Mouse (Mus musculus) midbrain, embryonic 11.5 days (tissue): ENCODE results near the gene Nkiras2. TPM values are rescaled to one million over a fixed set of nuclear protein-coding genes. Genes with fewer than 3 reads are reported as not detected.
"Not testable (repeated sequence)": the region's sequence is repeated elsewhere in the genome, so short reads cannot be mapped to it uniquely, and the experiment has no call there.

ENCODE experiments used
- ATAC-seq: fragments of 200-750 bp; cut with Nextera tagmentation; 2 replicates; pipeline ENCODE4 v1.8.0; 2017; ENCODE audit warnings: moderate TSS enrichment, moderate library complexity; ENCODE audit not compliant: low FRiP score
- DNase-seq: peaks from one replicate; pipeline ENCODE4 v3.0.0; 2015; ENCODE audit warnings: low spot score; ENCODE audit errors: missing footprints
- H3K27ac ChIP-seq: fragments of 300-500 bp; sonication (generic); 2 replicates; pipeline ENCODE4 v1.5.1; 2014; ENCODE audit warnings: low read depth, low read length
- H3K27me3 ChIP-seq: fragments of 300-500 bp; sonication (generic); 2 replicates; pipeline ENCODE4 v1.6.1; 2014; ENCODE audit warnings: mild to moderate bottlenecking, low read length, moderate library complexity, mixed read lengths; ENCODE audit not compliant: control insufficient read depth, insufficient read depth
- H3K36me3 ChIP-seq: fragments of 300-500 bp; sonication (generic); 2 replicates; pipeline ENCODE4 v1.6.1; 2014; ENCODE audit warnings: mild to moderate bottlenecking, low read length, moderate library complexity, mixed read lengths; ENCODE audit not compliant: control insufficient read depth, insufficient read depth
- H3K4me1 ChIP-seq: fragments of 300-500 bp; sonication (generic); 2 replicates; pipeline ENCODE4 v1.6.1; 2014; ENCODE audit warnings: low read length; ENCODE audit not compliant: control insufficient read depth, insufficient read depth
- H3K4me2 ChIP-seq: fragments of 300-500 bp; sonication (generic); 2 replicates; pipeline ENCODE4 v1.6.1; 2014; ENCODE audit warnings: mild to moderate bottlenecking, moderate library complexity
- H3K4me3 ChIP-seq: fragments of 300-500 bp; sonication (generic); 2 replicates; pipeline ENCODE4 v1.5.1; 2014; ENCODE audit warnings: low read depth, low read length
- H3K9ac ChIP-seq: fragments of 300-500 bp; sonication (generic); 2 replicates; pipeline ENCODE4 v1.6.1; 2014; ENCODE audit warnings: low read length
- H3K9me3 ChIP-seq: fragments of 300-500 bp; sonication (generic); 2 replicates; pipeline ENCODE4 v1.6.1; 2016; ENCODE audit warnings: low read length; ENCODE audit not compliant: control insufficient read depth
- WGBS: fragments of 180-500 bp; shearing (Covaris S2); extraction: QIAGEN DNeasy Blood & Tissue Kit; methylation state at CpG from one replicate; pipeline ENCODE4 v1.1.7; 2014; 5-methylcytosine and 5-hydroxymethylcytosine counted together
- polyA plus RNA-seq: library from polyadenylated mRNA; unstranded; fragments of >200 nt; fragmentation: Nextera tagmentation; extraction: Ambion mirVana; gene quantifications from 2 replicates; pipeline ENCODE4 v1.2.1, GENCODE M21; 2014

The Nkiras2 gene
- polyA plus RNA-seq, 1 experiment from 2014 or later, result 110 TPM

GRCm38 (mm10) chr11:100577852-100578599 is 41.0 kb upstream of the Nkiras2 start:
- Histone ChIP-seq H3K36me3 (peaks cover 16% of the 10 kb centered on the region), H3K27me3 (no peaks in the 10 kb centered on the region), H3K4me2 (no peak overlapping the region), H3K27ac (no peak overlapping the region), H3K9ac (no peak overlapping the region), H3K4me1 (peaks cover 11% of the 10 kb centered on the region), H3K9me3 (no peaks in the 10 kb centered on the region), H3K4me3 (no peak overlapping the region)
- DNase-seq (no peak), ATAC-seq (no peak)
- WGBS, result 84% methylated on average over 8 of the region's 8 CpGs

GRCm38 (mm10) chr11:100579116-100579799 is 39.8 kb upstream of the Nkiras2 start:
- Histone ChIP-seq H3K4me2 (no peak overlapping the region), H3K36me3 (peaks cover 25% of the 10 kb centered on the region), H3K9ac (no peak overlapping the region), H3K9me3 (no peaks in the 10 kb centered on the region), H3K27me3 (no peaks in the 10 kb centered on the region), H3K27ac (no peak overlapping the region), H3K4me3 (no peak overlapping the region), H3K4me1 (peaks cover 11% of the 10 kb centered on the region)
- 95% methylated on average over 9 of the region's 9 CpGs for WGBS
- no peak for ATAC-seq
- DNase-seq, result no peak

DNA sequence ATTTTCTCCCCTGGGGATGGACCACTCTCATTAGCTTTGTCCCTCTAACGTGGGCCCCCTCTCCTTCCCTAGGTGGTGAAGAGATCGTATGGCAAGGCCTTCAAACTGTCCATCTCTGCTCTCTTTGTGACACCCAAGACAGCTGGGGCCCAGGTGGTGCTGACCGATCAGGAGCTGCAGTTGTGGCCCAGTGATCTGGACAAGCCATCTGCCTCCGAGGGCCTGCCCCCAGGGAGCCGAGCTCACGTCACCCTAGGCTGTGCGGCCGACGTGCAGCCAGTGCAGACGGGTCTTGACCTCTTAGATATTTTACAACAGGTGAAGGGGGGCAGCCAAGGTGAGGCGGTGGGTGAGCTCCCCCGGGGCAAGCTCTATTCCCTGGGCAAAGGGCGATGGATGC is 38.8 kb upstream of the Nkiras2 start:
- Histone ChIP-seq H3K4me3 (no peak overlapping the region), H3K9me3 (no peaks in the 10 kb centered on the region), H3K27me3 (no peaks in the 10 kb centered on the region), H3K4me2 (no peak overlapping the region), H3K4me1 (peaks cover 5% of the 10 kb centered on the region), H3K36me3 (peaks cover 33% of the 10 kb centered on the region), H3K9ac (no peak overlapping the region), H3K27ac (no peak overlapping the region)
- no peak for DNase-seq
- ATAC-seq, result no peak
- WGBS, result 92% methylated on average over 13 of the region's 13 CpGs

DNA sequence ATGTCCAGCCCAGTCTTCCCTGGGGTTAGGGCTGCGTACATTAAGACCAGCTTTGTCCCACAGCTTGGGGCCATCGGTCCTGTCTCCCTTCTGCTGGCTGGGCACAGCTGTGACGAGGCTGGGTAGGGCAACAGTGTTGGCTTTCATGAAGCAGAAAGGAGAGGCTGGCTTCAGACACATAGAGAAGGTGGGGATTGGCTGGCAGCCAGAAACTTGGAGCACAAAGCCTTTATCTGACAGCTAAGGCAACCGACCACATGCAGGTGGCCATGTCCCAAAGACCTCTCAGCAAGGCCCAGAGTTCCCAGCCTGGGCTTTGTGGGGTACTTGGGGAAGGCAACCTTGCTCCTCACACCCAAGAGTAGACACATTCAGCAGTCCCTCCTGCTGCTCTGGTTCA is 37.3 kb upstream of the Nkiras2 start:
- WGBS, result 96% methylated on average over 4 of the region's 4 CpGs
- no peak for DNase-seq
- peaks cover 39% of the 10 kb centered on the region for H3K36me3 ChIP-seq
- no peaks in the 10 kb centered on the region for H3K4me1 ChIP-seq
- H3K27me3 ChIP-seq, result no peaks in the 10 kb centered on the region
- no peak overlapping the region for H3K27ac ChIP-seq
- H3K9ac ChIP-seq, result no peak overlapping the region
- H3K9me3 ChIP-seq, result no peaks in the 10 kb centered on the region
- no peak overlapping the region for H3K4me3 ChIP-seq
- no peak overlapping the region for H3K4me2 ChIP-seq
- ATAC-seq, result no peak

DNA sequence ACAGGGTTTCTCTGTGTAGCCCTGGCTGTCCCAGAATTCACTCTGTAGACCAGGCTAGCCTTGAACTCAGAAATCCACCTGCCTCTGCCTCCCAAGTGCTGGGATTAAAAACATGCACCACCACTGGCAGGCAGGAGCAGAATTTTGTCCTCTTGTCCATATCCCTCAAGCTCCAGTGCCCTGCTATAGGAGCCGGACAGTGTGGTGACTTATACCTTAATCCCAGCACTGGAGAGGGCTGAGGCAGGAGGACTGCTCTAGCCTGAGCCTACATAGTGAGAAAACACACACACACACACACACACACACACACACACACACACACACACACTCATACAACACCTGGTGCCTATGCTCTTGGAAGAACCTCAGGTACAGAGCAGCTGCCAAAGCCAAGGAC is 36.6 kb upstream of the Nkiras2 start:
- H3K9me3 ChIP-seq, H3K27ac ChIP-seq, DNase-seq, H3K4me2 ChIP-seq, H3K4me1 ChIP-seq, H3K9ac ChIP-seq, H3K4me3 ChIP-seq, ATAC-seq, H3K27me3 ChIP-seq: not testable (repeated sequence)
- H3K36me3 ChIP-seq, result peaks cover 43% of the 10 kb centered on the region
- 100% methylated on average over 1 of the region's 1 CpGs for WGBS

DNA sequence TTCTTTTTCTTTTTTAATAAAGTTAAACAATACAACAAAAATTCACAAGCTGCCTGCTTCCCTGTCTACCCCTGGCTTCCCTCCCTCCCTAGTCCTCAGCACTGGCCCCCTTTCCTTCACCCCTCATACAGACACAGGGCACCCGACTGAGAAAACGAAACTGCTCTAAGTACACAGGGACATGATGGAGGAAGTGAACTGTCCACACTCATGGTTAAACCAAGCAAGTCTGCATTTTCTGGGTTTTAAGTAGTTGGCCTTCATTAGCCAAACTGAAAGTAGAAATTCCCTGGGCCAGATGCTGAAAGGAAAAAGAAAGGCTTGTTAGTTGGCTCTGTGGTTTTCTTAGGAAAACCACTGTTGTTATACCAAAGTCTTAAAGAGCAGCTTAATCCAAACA is 36.2 kb upstream of the Nkiras2 start:
- DNase-seq, result no peak
- Histone ChIP-seq H3K9me3 (no peaks in the 10 kb centered on the region), H3K4me3 (no peak overlapping the region), H3K27ac (no peak overlapping the region), H3K36me3 (peaks cover 46% of the 10 kb centered on the region), H3K9ac (no peak overlapping the region), H3K4me2 (no peak overlapping the region), H3K4me1 (no peaks in the 10 kb centered on the region), H3K27me3 (no peaks in the 10 kb centered on the region)
- 89% methylated on average over 2 of the region's 2 CpGs for WGBS
- no peak for ATAC-seq

- Histone ChIP-seq H3K27ac (no peak overlapping the region), H3K9ac (no peak overlapping the region), H3K36me3 (peaks cover 53% of the 10 kb centered on the region), H3K4me3 (no peak overlapping the region), H3K27me3 (no peaks in the 10 kb centered on the region), H3K9me3 (no peaks in the 10 kb centered on the region), H3K4me1 (no peaks in the 10 kb centered on the region), H3K4me2 (no peak overlapping the region)
- ATAC-seq (no peak), DNase-seq (no peak)
- WGBS, result 93% methylated on average over 7 of the region's 7 CpGs
Observed at GRCm38 (mm10) chr11:100584561-100584961, 34.5 kb upstream of the Nkiras2 start.

DNA sequence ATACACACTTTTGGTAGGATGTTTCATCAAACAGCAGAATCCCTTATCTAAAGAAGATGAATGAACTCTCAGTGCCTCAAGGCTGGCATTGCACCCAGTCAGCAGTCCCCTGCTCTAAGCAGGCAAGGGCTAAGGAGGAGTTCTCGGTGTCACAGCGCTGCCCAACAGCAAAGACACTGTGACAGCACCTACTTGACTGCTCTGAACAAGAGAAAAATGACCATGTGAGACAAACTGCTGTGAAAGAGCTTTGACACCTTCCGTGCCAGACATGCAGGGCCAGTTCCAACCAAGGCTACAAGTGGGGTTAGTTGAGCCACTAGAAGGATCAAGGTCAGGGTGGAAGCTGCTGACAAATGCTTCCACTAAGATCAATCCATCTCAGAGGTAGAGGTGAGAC is 33.9 kb upstream of the Nkiras2 start:
- DNase-seq, result no peak
- no peak for ATAC-seq
- no peak overlapping the region for H3K9ac ChIP-seq
- no peak overlapping the region for H3K4me3 ChIP-seq
- no peak overlapping the region for H3K27ac ChIP-seq
- WGBS, result 97% methylated on average over 3 of the region's 3 CpGs
- H3K27me3 ChIP-seq, result no peaks in the 10 kb centered on the region
- no peak overlapping the region for H3K4me2 ChIP-seq
- H3K36me3 ChIP-seq, result peaks cover 54% of the 10 kb centered on the region
- H3K4me1 ChIP-seq, result no peaks in the 10 kb centered on the region
- H3K9me3 ChIP-seq, result no peaks in the 10 kb centered on the region

DNA sequence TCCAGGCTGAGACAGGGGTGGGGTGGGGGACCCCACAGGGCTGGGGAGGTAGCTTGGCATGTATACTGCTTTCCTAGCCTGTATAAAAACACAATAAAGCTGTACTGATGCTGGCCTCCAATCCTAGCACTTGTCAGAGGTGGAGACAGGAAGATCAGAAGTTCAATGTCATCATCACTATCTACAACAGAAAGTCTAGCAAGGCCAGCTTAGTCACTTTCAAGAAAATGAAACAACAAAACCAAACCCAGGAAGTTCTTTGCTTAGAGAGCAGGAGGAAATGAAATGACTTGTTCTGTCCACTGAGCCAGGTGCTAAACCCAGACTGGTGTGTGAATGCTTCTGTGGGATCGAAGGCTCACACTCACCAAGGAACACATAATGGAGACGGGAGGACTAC is 30.6 kb upstream of the Nkiras2 start:
- Histone ChIP-seq H3K4me1 (no peaks in the 10 kb centered on the region), H3K4me3 (no peak overlapping the region), H3K9ac (no peak overlapping the region), H3K4me2 (no peak overlapping the region), H3K27ac (no peak overlapping the region), H3K36me3 (peaks cover 56% of the 10 kb centered on the region), H3K27me3 (no peaks in the 10 kb centered on the region), H3K9me3 (no peaks in the 10 kb centered on the region)
- 96% methylated on average over 2 of the region's 2 CpGs for WGBS
- DNase-seq (no peak), ATAC-seq (no peak)
